Mouse (Mus musculus): ENCODE data around the gene Cwc22. TPM values are rescaled to one million over a fixed set of nuclear protein-coding genes. Genes with fewer than 3 reads are reported as not detected.

Cwc22 gene
- polyA plus RNA-seq, 1 experiment: 8.5 TPM

GRCm38 (mm10) chr2:77944860-77945595 lies 1.1 kb downstream of the Cwc22 start:
- TF ChIP-seq FOSL1 (IDR thresholded peaks at IDR 0.05; ENCODE audit: insufficient read depth, low read length, poor library complexity, severe bottlenecking): no peak
- no peak for TF ChIP-seq CTCF (IDR thresholded peaks at IDR 0.05; ENCODE audit: control insufficient read depth, insufficient read depth, insufficient read length)
- no peak for TF ChIP-seq MAX (IDR thresholded peaks at IDR 0.05)
- TF ChIP-seq MYOD1 (IDR thresholded peaks at IDR 0.05; ENCODE audit: control insufficient read depth, insufficient read length, low read depth): no peak
- no peak for TF ChIP-seq MYOG (IDR thresholded peaks at IDR 0.05; ENCODE audit: control insufficient read depth, extremely low read depth, insufficient read length)
- no peak for TF ChIP-seq CEBPB (IDR thresholded peaks at IDR 0.05; ENCODE audit: low read depth)
- TF ChIP-seq USF1 (IDR thresholded peaks at IDR 0.05; ENCODE audit: low read depth): no peak
- peak overlapping the region; percentile 98 for H3ac ChIP-seq (ENCODE audit: control insufficient read depth, insufficient read length, low read depth)
- peaks cover 59% of the 10 kb centered on the region for H3K79me2 ChIP-seq (ENCODE audit: control insufficient read depth, insufficient read depth)
- peaks cover 51% of the 10 kb centered on the region for H3K79me3 ChIP-seq (ENCODE audit: low read depth)
- H3K4me3 ChIP-seq (ENCODE audit: insufficient read depth, poor library complexity, severe bottlenecking): peak overlapping the region; percentile 90
- peaks cover 17% of the 10 kb centered on the region for H3K36me3 ChIP-seq (ENCODE audit: control insufficient read depth, insufficient read depth)
- H3K27me3 ChIP-seq (ENCODE audit: control insufficient read depth, insufficient read depth, insufficient read length): no peaks in the 10 kb centered on the region

- no peak for TF ChIP-seq FOSL1 (IDR thresholded peaks at IDR 0.05; ENCODE audit: insufficient read depth, low read length, poor library complexity, severe bottlenecking)
- no peak for TF ChIP-seq MYOD1 (IDR thresholded peaks at IDR 0.05; ENCODE audit: control insufficient read depth, insufficient read length, low read depth)
- no peak for TF ChIP-seq MAX (IDR thresholded peaks at IDR 0.05)
- TF ChIP-seq MYOG (IDR thresholded peaks at IDR 0.05; ENCODE audit: control insufficient read depth, extremely low read depth, insufficient read length): no peak
- TF ChIP-seq CEBPB (IDR thresholded peaks at IDR 0.05; ENCODE audit: low read depth): no peak
- Histone ChIP-seq H3K36me3 (ENCODE audit: control insufficient read depth, insufficient read depth) (peaks cover 17% of the 10 kb centered on the region), H3K4me3 (ENCODE audit: insufficient read depth, poor library complexity, severe bottlenecking) (no peak overlapping the region), H3K27me3 (ENCODE audit: control insufficient read depth, insufficient read depth, insufficient read length) (no peaks in the 10 kb centered on the region), H3K79me2 (ENCODE audit: control insufficient read depth, insufficient read depth) (peaks cover 66% of the 10 kb centered on the region), H3K79me3 (ENCODE audit: low read depth) (peaks cover 59% of the 10 kb centered on the region), H3ac (ENCODE audit: control insufficient read depth, insufficient read length, low read depth) (no peak overlapping the region)
Measured at GRCm38 (mm10) chr2:77944281-77944680, 1.9 kb downstream of the Cwc22 start.

- peaks cover 27% of the 10 kb centered on the region for H3K36me3 ChIP-seq (ENCODE audit: control insufficient read depth, insufficient read depth)
- H3K4me3 ChIP-seq (ENCODE audit: insufficient read depth, poor library complexity, severe bottlenecking): no peak overlapping the region
- H3ac ChIP-seq (ENCODE audit: control insufficient read depth, insufficient read length, low read depth): no peak overlapping the region
- H3K79me2 ChIP-seq (ENCODE audit: control insufficient read depth, insufficient read depth): peaks cover 90% of the 10 kb centered on the region
- no peak for TF ChIP-seq MAX (IDR thresholded peaks at IDR 0.05)
- no peak for TF ChIP-seq FOSL1 (IDR thresholded peaks at IDR 0.05; ENCODE audit: insufficient read depth, low read length, poor library complexity, severe bottlenecking)
- no peak for TF ChIP-seq MYOD1 (IDR thresholded peaks at IDR 0.05; ENCODE audit: control insufficient read depth, insufficient read length, low read depth)
- TF ChIP-seq USF1 (IDR thresholded peaks at IDR 0.05; ENCODE audit: low read depth): no peak
- TF ChIP-seq MYOG (IDR thresholded peaks at IDR 0.05; ENCODE audit: control insufficient read depth, extremely low read depth, insufficient read length): no peak
- TF ChIP-seq CTCF (IDR thresholded peaks at IDR 0.05; ENCODE audit: control insufficient read depth, insufficient read depth, insufficient read length): no peak
- no peak for TF ChIP-seq CEBPB (IDR thresholded peaks at IDR 0.05; ENCODE audit: low read depth)
- no peaks in the 10 kb centered on the region for H3K27me3 ChIP-seq (ENCODE audit: control insufficient read depth, insufficient read depth, insufficient read length)
- peaks cover 77% of the 10 kb centered on the region for H3K79me3 ChIP-seq (ENCODE audit: low read depth)
Measured at GRCm38 (mm10) chr2:77941944-77942343, 4.2 kb downstream of the Cwc22 start.

- no peak overlapping the region for H3K4me3 ChIP-seq (ENCODE audit: insufficient read depth, poor library complexity, severe bottlenecking)
- TF ChIP-seq CTCF (IDR thresholded peaks at IDR 0.05; ENCODE audit: control insufficient read depth, insufficient read depth, insufficient read length) (no peak), MAX (IDR thresholded peaks at IDR 0.05) (no peak), CEBPB (IDR thresholded peaks at IDR 0.05; ENCODE audit: low read depth) (no peak), MYOD1 (IDR thresholded peaks at IDR 0.05; ENCODE audit: control insufficient read depth, insufficient read length, low read depth) (no peak), FOSL1 (IDR thresholded peaks at IDR 0.05; ENCODE audit: insufficient read depth, low read length, poor library complexity, severe bottlenecking) (no peak), MYOG (IDR thresholded peaks at IDR 0.05; ENCODE audit: control insufficient read depth, extremely low read depth, insufficient read length) (no peak), USF1 (IDR thresholded peaks at IDR 0.05; ENCODE audit: low read depth) (no peak)
- H3ac ChIP-seq (ENCODE audit: control insufficient read depth, insufficient read length, low read depth): no peak overlapping the region
- peaks cover 72% of the 10 kb centered on the region for H3K79me2 ChIP-seq (ENCODE audit: control insufficient read depth, insufficient read depth)
- H3K36me3 ChIP-seq (ENCODE audit: control insufficient read depth, insufficient read depth): peaks cover 57% of the 10 kb centered on the region
- H3K27me3 ChIP-seq (ENCODE audit: control insufficient read depth, insufficient read depth, insufficient read length): no peaks in the 10 kb centered on the region
- peaks cover 55% of the 10 kb centered on the region for H3K79me3 ChIP-seq (ENCODE audit: low read depth)
Measured at GRCm38 (mm10) chr2:77938317-77938716, 7.9 kb downstream of the Cwc22 start.

GRCm38 (mm10) chr2:77937818-77938217 lies 8.4 kb downstream of the Cwc22 start:
- peaks cover 54% of the 10 kb centered on the region for H3K79me3 ChIP-seq (ENCODE audit: low read depth)
- TF ChIP-seq FOSL1 (IDR thresholded peaks at IDR 0.05; ENCODE audit: insufficient read depth, low read length, poor library complexity, severe bottlenecking) (no peak), USF1 (IDR thresholded peaks at IDR 0.05; ENCODE audit: low read depth) (no peak), CTCF (IDR thresholded peaks at IDR 0.05; ENCODE audit: control insufficient read depth, insufficient read depth, insufficient read length) (no peak), MYOG (IDR thresholded peaks at IDR 0.05; ENCODE audit: control insufficient read depth, extremely low read depth, insufficient read length) (no peak), MAX (IDR thresholded peaks at IDR 0.05) (no peak), CEBPB (IDR thresholded peaks at IDR 0.05; ENCODE audit: low read depth) (no peak), MYOD1 (IDR thresholded peaks at IDR 0.05; ENCODE audit: control insufficient read depth, insufficient read length, low read depth) (no peak)
- no peak overlapping the region for H3K4me3 ChIP-seq (ENCODE audit: insufficient read depth, poor library complexity, severe bottlenecking)
- H3K36me3 ChIP-seq (ENCODE audit: control insufficient read depth, insufficient read depth): peaks cover 57% of the 10 kb centered on the region
- peaks cover 68% of the 10 kb centered on the region for H3K79me2 ChIP-seq (ENCODE audit: control insufficient read depth, insufficient read depth)
- H3ac ChIP-seq (ENCODE audit: control insufficient read depth, insufficient read length, low read depth): no peak overlapping the region
- no peaks in the 10 kb centered on the region for H3K27me3 ChIP-seq (ENCODE audit: control insufficient read depth, insufficient read depth, insufficient read length)

Data from C2C12 (cell line).